9 mouse cellular contexts compared by ENCODE assay signal in the genomic region with DNA sequence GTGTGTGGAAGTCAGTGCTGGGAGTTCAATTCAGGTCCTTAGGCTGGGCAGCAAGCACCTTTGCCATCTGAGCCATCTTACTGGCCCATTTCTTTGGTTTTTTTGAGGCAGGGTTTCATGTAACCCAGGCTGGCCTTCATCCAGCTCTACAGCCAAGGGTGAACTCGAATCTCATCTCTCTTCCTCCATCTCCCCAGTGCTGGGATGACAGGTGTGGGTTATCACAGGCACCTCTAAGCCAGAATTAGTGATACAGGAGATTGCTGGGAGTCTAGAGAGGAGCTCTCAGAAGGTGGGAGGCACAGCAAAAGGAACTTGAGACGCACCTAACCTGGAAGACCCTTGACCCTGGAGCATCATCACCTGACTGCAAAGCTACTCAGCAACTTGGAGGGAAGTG. TPM values are rescaled to one million over a fixed set of nuclear protein-coding genes. Genes with fewer than 3 reads are reported as not detected.
DNase-seq lines count a peak whose midpoint lies in the region; ATAC-seq and TF ChIP-seq lines count a peak whose summit lies in the region.
"Had no signal": no experiment of that assay in that cellular context is flagged by ENCODE, and none has a peak within 500 bp of the region (broad histone marks: within the 10 kb centered on the region; RNA-seq: fewer than 3 reads in every experiment).

No protein-coding gene starts in this region.

- H3K4me2 ChIP-seq in lung, postnatal 0 days (replicated peaks; ENCODE audit: low read depth, low read length): peak overlapping the region; percentile 81
- H3K4me2 ChIP-seq in hindbrain, embryonic 15.5 days: peak overlapping the region; percentile 57; the same call in 1 of the 2 replicates
- H3K4me2 ChIP-seq in neural tube, embryonic 14.5 days (ENCODE audit: low read depth, low read length): peak overlapping the region; percentile 52; the same call in 1 of the 2 replicates

- peaks cover 3% of the 10 kb centered on the region; the same call in 1 of the 2 replicates for H3K4me1 ChIP-seq in lung, postnatal 0 days (ENCODE audit: insufficient read depth, low read depth, low read length)
- peaks cover 10% of the 10 kb centered on the region for H3K4me1 ChIP-seq in hindbrain, embryonic 15.5 days (replicated peaks)
- H3K4me1 ChIP-seq in neural tube, embryonic 14.5 days (ENCODE audit: control insufficient read depth, insufficient read depth, low read length): no peaks in the 10 kb centered on the region

- H3K9ac ChIP-seq in lung, postnatal 0 days (replicated peaks; ENCODE audit: low read depth): no peak overlapping the region
- H3K9ac ChIP-seq in hindbrain, embryonic 15.5 days: no peak overlapping the region
- no peak overlapping the region for H3K9ac ChIP-seq in neural tube, embryonic 14.5 days (replicated peaks; ENCODE audit: low read depth, low read length)

- intact Hi-C loops in gastrocnemius, adult 2 months (cut with DNase I): no loop called here

- H3K9me3 ChIP-seq in lung, postnatal 0 days (ENCODE audit: low read length): no peaks in the 10 kb centered on the region
- no peaks in the 10 kb centered on the region for H3K9me3 ChIP-seq in hindbrain, embryonic 15.5 days
- no peaks in the 10 kb centered on the region for H3K9me3 ChIP-seq in neural tube, embryonic 14.5 days (ENCODE audit: control insufficient read depth, low read length)

- peaks cover 10% of the 10 kb centered on the region; the same call in 1 of the 2 replicates for H3K36me3 ChIP-seq in lung, postnatal 0 days (ENCODE audit: insufficient read depth, low read length)
- H3K36me3 ChIP-seq in hindbrain, embryonic 15.5 days: peaks cover 21% of the 10 kb centered on the region
- H3K36me3 ChIP-seq in neural tube, embryonic 14.5 days (ENCODE audit: control insufficient read depth, insufficient read depth, low read length): peaks cover 20% of the 10 kb centered on the region

- WGBS in lung, postnatal 0 days: 16% methylated on average over 2 of the region's 2 CpGs
- 48% methylated on average over 2 of the region's 2 CpGs for WGBS in hindbrain, embryonic 15.5 days
- 39% methylated on average over 2 of the region's 2 CpGs for WGBS in neural tube, embryonic 14.5 days

- H3K4me3 ChIP-seq in gastrocnemius, adult 2 months: peak overlapping the region; percentile 90
- H3K4me3 ChIP-seq in lung, postnatal 0 days (ENCODE audit: low read depth, low read length): peak overlapping the region; percentile 84; the same call in 1 of the 2 replicates
- H3K4me3 ChIP-seq in hindbrain, embryonic 15.5 days: no peak overlapping the region
- no peak overlapping the region for H3K4me3 ChIP-seq in neural tube, embryonic 14.5 days (ENCODE audit: low read depth, low read length)

- TF ChIP-seq EP300 in lung, postnatal 0 days (IDR thresholded peaks at IDR 0.05): no peak

- no peak for TF ChIP-seq CTCF in gastrocnemius, adult 2 months (IDR thresholded peaks at IDR 0.05)
- no peak for TF ChIP-seq CTCF in lung, postnatal 0 days (IDR thresholded peaks at IDR 0.05)

- ATAC-seq in lung, postnatal 0 days: no peak
- ATAC-seq in hindbrain, embryonic 15.5 days (ENCODE audit: low FRiP score, low read depth): no peak
- no peak for ATAC-seq in neural tube, embryonic 14.5 days (ENCODE audit: low read depth)

- DNase-seq in gastrocnemius, adult 2 months: no peak
- no peak for DNase-seq in gastrocnemius, postnatal 25 days
- DNase-seq in lung, postnatal 0 days (ENCODE audit: low spot score): no peak
- no peak for DNase-seq in lung, postnatal 4 days
- no peak for DNase-seq in urinary bladder, adult 18-20 months (ENCODE audit: low spot score in 2 of 2)
- no peak for DNase-seq in layer of hippocampus, postnatal 14 days (ENCODE audit: low spot score in 2 of 2)

- H3K27me3 ChIP-seq in lung, postnatal 0 days (replicated peaks; ENCODE audit: insufficient read depth, low read length): no peaks in the 10 kb centered on the region
- peaks cover 11% of the 10 kb centered on the region; the same call in 1 of the 2 replicates for H3K27me3 ChIP-seq in hindbrain, embryonic 15.5 days
- no peaks in the 10 kb centered on the region for H3K27me3 ChIP-seq in neural tube, embryonic 14.5 days (ENCODE audit: control insufficient read depth, insufficient read depth, low read length)

- peak overlapping the region; percentile 94 for H3K27ac ChIP-seq in gastrocnemius, adult 2 months
- no peak overlapping the region for H3K27ac ChIP-seq in lung, postnatal 0 days (ENCODE audit: low read length)
- no peak overlapping the region for H3K27ac ChIP-seq in hindbrain, embryonic 15.5 days (replicated peaks)
- H3K27ac ChIP-seq in neural tube, embryonic 14.5 days (ENCODE audit: low read depth, low read length): no peak overlapping the region

RNA-seq across cellular contexts. Expression of a gene that starts 0.6 kb away (rescaled TPM):
- 10 to 100 TPM; 20.1 to 29.9 TPM for total RNA-seq in gastrocnemius, adult 2 months (2021)
- 10 to 100 TPM; 32.4 to 46.8 TPM for total RNA-seq in gastrocnemius, postnatal 25 days (2021)
- polyA plus RNA-seq in lung, postnatal 0 days (2015; fragmentation: Nextera tagmentation; extraction: Ambion mirVana): 451 and 467 TPM in 2 replicates
- 73.2 and 88.7 TPM in 2 replicates for polyA plus RNA-seq in hindbrain, embryonic 15.5 days (2015; fragmentation: Nextera tagmentation; extraction: Ambion mirVana)
- 14.1 and 41.7 TPM in 2 replicates for polyA plus RNA-seq in neural tube, embryonic 14.5 days (2014; fragmentation: Nextera tagmentation; extraction: Ambion mirVana)
- total RNA-seq in layer of hippocampus, postnatal 14 days (2021): 10 to 100 TPM; 41.3 to 48.7 TPM

RNA-seq across cellular contexts. Expression of a gene that starts 26.6 kb away (rescaled TPM):
- 10 to 100 TPM; 47.9 to 56.9 TPM for total RNA-seq in gastrocnemius, adult 2 months (2021)
- 10 to 100 TPM; 50.0 to 50.6 TPM for total RNA-seq in gastrocnemius, postnatal 25 days (2021)
- 47.9 and 51.1 TPM in 2 replicates for polyA plus RNA-seq in lung, postnatal 0 days (2015; fragmentation: Nextera tagmentation; extraction: Ambion mirVana)
- polyA plus RNA-seq in hindbrain, embryonic 15.5 days (2015; fragmentation: Nextera tagmentation; extraction: Ambion mirVana): 114 and 122 TPM in 2 replicates
- 98.1 and 109 TPM in 2 replicates for polyA plus RNA-seq in neural tube, embryonic 14.5 days (2014; fragmentation: Nextera tagmentation; extraction: Ambion mirVana)
- total RNA-seq in layer of hippocampus, postnatal 14 days (2021): 100 to 1,000 TPM in 1 of 2 experiments, 10 to 100 TPM in 1; 99.5 to 114 TPM

RNA-seq across cellular contexts. Expression of a gene that starts 26.7 kb away (rescaled TPM):
- total RNA-seq in gastrocnemius, adult 2 months (2021): 10 to 100 TPM; 49.1 to 57.4 TPM
- 10 to 100 TPM; 48.4 to 53.7 TPM for total RNA-seq in gastrocnemius, postnatal 25 days (2021)
- 152 TPM in 2 replicates for polyA plus RNA-seq in lung, postnatal 0 days (2015; fragmentation: Nextera tagmentation; extraction: Ambion mirVana)
- 172 and 186 TPM in 2 replicates for polyA plus RNA-seq in hindbrain, embryonic 15.5 days (2015; fragmentation: Nextera tagmentation; extraction: Ambion mirVana)
- 182 and 198 TPM in 2 replicates for polyA plus RNA-seq in neural tube, embryonic 14.5 days (2014; fragmentation: Nextera tagmentation; extraction: Ambion mirVana)
- 10 to 100 TPM; 78.1 to 85.5 TPM for total RNA-seq in layer of hippocampus, postnatal 14 days (2021)

RNA-seq across cellular contexts. Expression of a gene that starts 29.6 kb away (rescaled TPM):
- total RNA-seq in gastrocnemius, adult 2 months (2021): not detected
- not detected for total RNA-seq in gastrocnemius, postnatal 25 days (2021)
- polyA plus RNA-seq in lung, postnatal 0 days (2015; fragmentation: Nextera tagmentation; extraction: Ambion mirVana): not detected in 2 replicates
- polyA plus RNA-seq in hindbrain, embryonic 15.5 days (2015; fragmentation: Nextera tagmentation; extraction: Ambion mirVana): not detected in 2 replicates
- not detected in 2 replicates for polyA plus RNA-seq in neural tube, embryonic 14.5 days (2014; fragmentation: Nextera tagmentation; extraction: Ambion mirVana)
- not detected for total RNA-seq in layer of hippocampus, postnatal 14 days (2021)
- total RNA-seq: gastrocnemius, adult 8-10 months had no signal

RNA-seq across cellular contexts. Expression of a gene that starts 29.8 kb away (rescaled TPM):
- 10 to 100 TPM; 23.8 to 30.3 TPM for total RNA-seq in gastrocnemius, adult 2 months (2021)
- total RNA-seq in gastrocnemius, postnatal 25 days (2021): 10 to 100 TPM; 26.6 to 32.2 TPM
- 127 and 129 TPM in 2 replicates for polyA plus RNA-seq in lung, postnatal 0 days (2015; fragmentation: Nextera tagmentation; extraction: Ambion mirVana)
- 234 and 236 TPM in 2 replicates for polyA plus RNA-seq in hindbrain, embryonic 15.5 days (2015; fragmentation: Nextera tagmentation; extraction: Ambion mirVana)
- polyA plus RNA-seq in neural tube, embryonic 14.5 days (2014; fragmentation: Nextera tagmentation; extraction: Ambion mirVana): 243 and 254 TPM in 2 replicates
- 100 to 1,000 TPM; 226 to 230 TPM for total RNA-seq in layer of hippocampus, postnatal 14 days (2021)

Comparison
In these comparisons a context has a peak if more than half of its experiments do, and no peak if none do; other contexts are left out.
1. H3K4me3 ChIP-seq: peak in gastrocnemius, adult 2 months (single experiment) and lung, postnatal 0 days (single experiment); none in hindbrain, embryonic 15.5 days (single experiment) and neural tube, embryonic 14.5 days (single experiment).
2. Peak in every context shown above with its lines, with median percentiles within 50 percentile points of each other: H3K4me2 ChIP-seq.